Mouse (Mus musculus) embryonic stem cell, embryonic (primary cell): ENCODE results near the gene Lrig3.

Experiments
- CTCF ChIA-PET, 4 experiments: fragments of 300-600 bp in 2 of 4; fragments of 350-600 bp in 2 of 4; sonication (Branson Sonifier 250); formaldehyde crosslinking; loops; one replicate each; lab custom pipeline; 2022; ENCODE audit warnings: inconsistent platforms in 2 of 4; lab: Charles Lee
- POLR2A ChIA-PET, 4 experiments: fragments of 300-600 bp in 2 of 4; fragments of 350-600 bp in 2 of 4; sonication (Branson Sonifier 250); formaldehyde crosslinking; loops; one replicate each; lab custom pipeline; 2022; ENCODE audit warnings: antibody characterized with exemption in 4 of 4, inconsistent platforms in 1 of 4; lab: Charles Lee

The Lrig3 gene

DNA sequence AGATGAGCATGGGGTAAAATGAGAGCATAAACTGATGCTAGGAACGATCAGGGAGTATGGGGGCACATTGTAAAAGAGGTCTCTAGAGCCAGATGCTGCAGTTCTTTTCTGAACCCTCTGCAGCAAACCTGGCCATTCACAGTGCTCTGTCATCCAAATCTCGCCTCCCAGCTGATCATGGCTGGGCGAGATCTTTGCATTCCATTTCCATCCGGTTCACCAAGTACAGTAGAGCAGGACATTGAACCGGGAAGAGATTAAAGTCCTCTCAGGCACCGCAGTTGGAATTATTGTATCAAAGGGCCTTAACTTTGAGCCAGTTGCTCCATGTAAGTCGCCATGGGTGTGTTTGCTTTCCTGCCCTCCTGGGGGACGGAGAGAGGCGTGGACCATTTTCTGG lies 20.5 kb downstream of the Lrig3 start:
- CTCF ChIA-PET, result interaction anchor here in 1 of 4 experiments (1.1 kb wide), 1 partner anchor 8 kb away, joined by 3 read pairs; no protein-coding TSS in a partner anchor
- POLR2A ChIA-PET, result interaction anchor here in 1 of 4 experiments (0.9 kb wide), 1 partner anchor 185 kb away, joined by 3 read pairs; no protein-coding TSS in a partner anchor

DNA sequence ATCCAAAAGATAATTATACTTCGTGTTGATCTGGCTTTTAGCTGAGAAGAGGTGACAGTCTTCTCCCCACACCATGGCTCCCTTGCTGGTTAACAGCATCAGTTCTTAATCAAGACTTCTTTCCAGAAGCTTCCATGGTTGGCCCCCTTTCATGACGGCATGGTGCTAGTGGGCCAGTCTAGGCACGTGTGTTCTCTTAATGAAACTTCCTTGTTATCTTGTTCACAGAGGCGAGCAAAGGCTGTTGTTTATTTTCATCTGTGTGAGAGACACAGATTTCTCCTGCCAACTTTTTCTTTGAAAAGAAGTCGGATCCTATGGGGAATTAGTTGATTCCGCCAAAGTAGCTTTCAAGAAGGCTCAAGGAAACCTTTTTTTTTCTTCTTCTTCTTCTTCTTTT lies 21.3 kb downstream of the Lrig3 start:
- POLR2A ChIA-PET, result interaction anchor here in 2 of 4 experiments (1.1 to 1.6 kb wide), 2 partner anchors 22 to 47 kb away, joined by 3 read pairs; partner anchors contain the start of gene Lrig3 (in 1 of the 2)

DNA sequence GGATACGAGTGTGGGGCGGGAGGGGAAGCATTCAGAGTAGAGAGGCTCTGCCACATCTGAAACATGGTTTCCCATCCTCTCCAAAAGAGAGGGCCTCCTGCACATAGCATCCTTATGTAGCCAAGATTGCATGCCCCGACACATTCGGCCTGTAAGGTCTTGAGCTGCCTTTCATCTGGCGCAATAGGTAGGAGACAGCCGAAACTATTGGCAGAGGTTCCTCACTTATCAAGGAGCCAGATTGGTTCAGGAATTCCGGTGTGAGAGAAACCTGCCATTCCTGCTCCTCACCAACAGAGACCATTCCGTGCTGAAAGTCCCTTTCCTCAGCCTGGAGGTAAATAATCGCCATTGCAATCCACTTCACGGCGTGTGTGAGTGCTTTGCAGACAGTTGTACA lies 22.1 kb downstream of the Lrig3 start:
- ChIA-PET CTCF (interaction anchor here in 2 of 4 experiments (0.5 to 0.6 kb wide), 2 partner anchors 39 to 907 kb away, joined by 3 to 5 read pairs; no protein-coding TSS in a partner anchor), POLR2A (interaction anchor here in 3 of 4 experiments (0.8 to 1.6 kb wide), 3 partner anchors 19 to 48 kb away, joined by 3 read pairs; partner anchors contain the start of gene Lrig3 (in 1 of the 3))

More for the DNA sequence above, 21.3 kb downstream of the Lrig3 start:
- CTCF ChIA-PET, result no interaction called here

DNA sequence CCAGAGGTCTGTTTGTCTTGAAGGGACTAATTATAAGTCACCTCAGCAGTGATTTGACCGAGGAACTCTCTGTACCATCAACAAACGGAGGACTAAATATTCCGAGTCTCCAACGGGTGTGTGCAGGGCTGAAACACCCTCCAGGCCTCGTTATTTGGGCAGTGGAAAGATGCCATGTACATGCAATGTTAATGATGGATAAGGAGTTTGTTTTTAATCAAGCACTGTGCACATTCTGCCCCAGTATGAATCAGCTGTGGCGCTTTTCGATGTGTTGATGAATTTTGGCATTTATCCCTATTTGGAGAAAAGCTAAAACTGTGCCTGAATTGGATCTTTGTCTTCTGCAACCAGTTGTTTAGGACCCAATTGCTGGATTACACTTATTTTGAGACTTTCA lies 23.9 kb downstream of the Lrig3 start:
- CTCF ChIA-PET, result no interaction called here
- POLR2A ChIA-PET, result no interaction called here

GRCm38 (mm10) chr10:125990394-125990793 lies 24.4 kb downstream of the Lrig3 start:
- ChIA-PET POLR2A (no interaction called here), CTCF (no interaction called here)

- ChIA-PET POLR2A (no interaction called here), CTCF (no interaction called here)
These were observed 25.9 kb downstream of the Lrig3 start for GRCm38 (mm10) chr10:125991819-125992218.

GRCm38 (mm10) chr10:125994855-125995254 lies 28.9 kb downstream of the Lrig3 start:
- POLR2A ChIA-PET, result no interaction called here
- CTCF ChIA-PET, result interaction anchor here (0.6 to 1.4 kb wide), 6 partner anchors 9 to 1176 kb away, joined by 3 to 6 read pairs (median 3); no protein-coding TSS in a partner anchor

- POLR2A ChIA-PET, result interaction anchor here in 2 of 4 experiments (0.6 to 0.7 kb wide), 2 partner anchors 16 to 46 kb away, joined by 3 read pairs; no protein-coding TSS in a partner anchor
- CTCF ChIA-PET, result interaction anchor here in 2 of 4 experiments (0.6 to 1.4 kb wide), 2 partner anchors 194 to 208 kb away, joined by 3 to 4 read pairs; no protein-coding TSS in a partner anchor
These were observed 29.7 kb downstream of the Lrig3 start for GRCm38 (mm10) chr10:125995701-125996100.

DNA sequence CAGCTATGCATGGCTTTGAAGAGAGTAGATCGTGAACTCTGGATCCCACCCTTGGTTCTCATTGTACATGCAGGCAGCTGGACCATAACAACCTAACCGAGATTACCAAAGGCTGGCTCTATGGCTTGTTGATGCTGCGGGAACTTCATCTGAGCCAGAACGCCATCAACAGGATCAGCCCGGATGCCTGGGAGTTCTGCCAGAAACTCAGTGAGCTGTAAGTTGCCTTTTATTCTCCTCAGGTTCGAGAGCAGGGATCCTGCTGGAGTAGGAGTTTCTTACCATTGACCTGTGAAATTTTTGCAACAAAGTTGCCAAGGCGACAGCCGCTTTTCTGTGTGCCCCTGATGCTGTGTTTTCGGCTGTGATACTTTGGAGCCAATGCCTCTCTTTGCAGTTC lies 31.0 kb downstream of the Lrig3 start:
- ChIA-PET CTCF (no interaction called here), POLR2A (no interaction called here)

GRCm38 (mm10) chr10:125999561-125999960 lies 33.6 kb downstream of the Lrig3 start:
- POLR2A ChIA-PET, result no interaction called here
- CTCF ChIA-PET, result no interaction called here

DNA sequence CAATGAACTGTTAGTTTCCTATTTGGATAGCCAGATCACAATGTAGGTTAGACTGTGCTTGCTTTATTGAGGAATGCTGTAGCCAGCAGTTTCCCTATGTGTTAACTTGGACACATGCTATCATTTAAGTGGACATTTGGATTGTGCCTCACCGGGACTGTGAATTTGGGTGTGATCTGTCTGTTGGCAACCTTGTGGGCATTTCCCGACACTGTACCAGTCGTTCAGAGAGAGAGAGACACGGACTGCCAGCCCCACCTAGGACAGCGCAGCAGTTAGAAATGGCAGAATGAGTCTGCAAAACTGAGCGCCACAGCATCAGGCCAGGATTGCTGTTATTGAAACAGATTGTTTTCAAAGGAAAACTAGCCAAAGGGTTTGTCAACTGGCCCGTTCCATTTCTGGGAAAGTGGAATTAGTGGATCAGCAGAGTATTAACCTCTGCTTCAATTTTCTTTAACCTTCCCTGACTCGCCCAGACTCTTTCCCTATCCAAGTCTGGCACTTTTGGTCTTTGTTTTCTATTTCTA lies 35.0 kb downstream of the Lrig3 start:
- CTCF ChIA-PET, result no interaction called here
- POLR2A ChIA-PET, result interaction anchor here in 1 of 4 experiments (1.5 kb wide), 1 partner anchor 20 kb away, joined by 3 read pairs; no protein-coding TSS in a partner anchor

DNA sequence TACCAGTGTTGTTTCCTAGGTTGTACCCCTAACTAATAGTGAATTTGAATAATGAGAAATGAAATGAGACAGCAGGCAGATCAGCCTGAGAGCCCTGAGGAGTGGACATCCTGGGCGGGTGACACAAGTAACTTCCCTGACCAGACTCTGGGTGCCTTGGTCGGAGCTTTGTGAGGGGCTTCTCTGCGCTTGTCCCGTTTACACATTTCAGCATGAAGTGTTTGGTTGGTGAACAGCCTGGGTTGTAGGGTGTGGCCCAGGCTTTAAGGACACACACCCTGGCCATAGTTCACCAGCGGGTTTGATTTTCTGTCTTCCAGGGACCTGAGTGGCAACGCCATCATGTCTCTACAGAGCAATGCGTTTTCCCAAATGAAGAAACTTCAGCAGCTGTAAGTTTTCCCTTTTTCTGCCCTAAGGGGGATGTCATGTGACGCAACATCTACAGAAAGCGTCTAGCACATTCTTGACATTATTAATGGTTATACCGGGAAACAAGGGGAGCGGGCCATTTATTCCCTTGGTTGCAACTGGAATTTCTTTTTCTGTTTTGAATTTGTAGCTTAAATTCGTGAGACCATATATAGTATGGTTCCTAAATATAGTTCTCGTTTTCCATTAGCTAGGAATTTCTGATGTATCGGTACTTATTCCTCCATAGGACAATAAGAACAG lies 36.2 kb downstream of the Lrig3 start:
- ChIA-PET CTCF (no interaction called here), POLR2A (interaction anchor here in 1 of 4 experiments (1.5 kb wide), 1 partner anchor 22 kb away, joined by 3 read pairs; no protein-coding TSS in a partner anchor)

- ChIA-PET CTCF (no interaction called here), POLR2A (interaction anchor here in 1 of 4 experiments (1.5 kb wide), 1 partner anchor 22 kb away, joined by 3 read pairs; no protein-coding TSS in a partner anchor)
These were observed 37.0 kb downstream of the Lrig3 start for GRCm38 (mm10) chr10:126002818-126003506.

GRCm38 (mm10) chr10:126003857-126004256 lies 37.9 kb downstream of the Lrig3 start:
- CTCF ChIA-PET, result no interaction called here
- POLR2A ChIA-PET, result no interaction called here

DNA sequence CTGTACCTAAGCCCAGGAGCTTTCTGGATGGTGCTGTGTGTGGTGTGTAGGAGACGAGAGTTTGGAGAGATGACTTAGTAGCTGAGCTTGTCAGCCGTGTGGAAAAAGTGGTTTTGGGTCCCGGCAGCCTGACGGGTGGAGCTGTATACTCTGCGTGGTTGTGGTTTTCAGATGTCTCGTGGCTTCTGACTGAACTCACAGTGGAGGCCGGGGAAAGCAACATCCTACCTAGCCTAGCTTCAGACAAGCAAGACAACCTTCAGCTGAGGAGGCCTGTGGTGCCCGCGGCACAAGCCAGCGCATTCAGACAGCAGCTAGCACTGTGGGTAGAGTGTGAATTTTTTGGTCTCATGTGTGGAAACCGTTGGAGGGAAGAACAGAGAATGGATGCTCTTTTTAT lies 47.7 kb downstream of the Lrig3 start:
- CTCF ChIA-PET, result no interaction called here
- POLR2A ChIA-PET, result no interaction called here

DNA sequence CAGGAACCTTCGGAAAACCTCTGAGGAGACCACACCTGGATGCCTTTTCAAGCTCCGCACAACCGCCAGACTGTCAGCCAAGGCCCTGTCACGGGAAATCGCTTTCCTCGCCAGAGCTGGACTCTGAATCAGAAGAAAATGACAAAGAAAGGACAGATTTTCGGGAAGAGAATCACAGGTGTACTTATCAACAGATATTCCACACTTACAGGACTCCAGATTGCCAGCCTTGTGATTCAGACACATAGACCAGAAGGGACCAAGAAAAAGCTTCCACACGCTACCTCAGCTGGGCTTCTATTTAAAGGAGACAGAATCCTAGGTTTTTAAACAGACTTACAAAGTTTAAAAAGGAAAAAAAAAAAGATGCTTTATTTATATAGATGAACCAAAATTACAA lies 48.7 kb downstream of the Lrig3 start:
- POLR2A ChIA-PET, result interaction anchor here in 1 of 4 experiments (0.7 to 1.3 kb wide), 2 partner anchors 14 to 567 kb away, joined by 3 read pairs; no protein-coding TSS in a partner anchor

GRCm38 (mm10) chr10:126015644-126016043 lies 49.7 kb downstream of the Lrig3 start:
- ChIA-PET POLR2A (interaction anchor here in 1 of 4 experiments (0.7 to 1.3 kb wide), 2 partner anchors 13 to 566 kb away, joined by 3 read pairs; no protein-coding TSS in a partner anchor), CTCF (no interaction called here)

More for the DNA sequence above, 48.7 kb downstream of the Lrig3 start:
- CTCF ChIA-PET, result interaction anchor here in 1 of 4 experiments (1.0 kb wide), 1 partner anchor 226 kb away, joined by 3 read pairs; no protein-coding TSS in a partner anchor

DNA sequence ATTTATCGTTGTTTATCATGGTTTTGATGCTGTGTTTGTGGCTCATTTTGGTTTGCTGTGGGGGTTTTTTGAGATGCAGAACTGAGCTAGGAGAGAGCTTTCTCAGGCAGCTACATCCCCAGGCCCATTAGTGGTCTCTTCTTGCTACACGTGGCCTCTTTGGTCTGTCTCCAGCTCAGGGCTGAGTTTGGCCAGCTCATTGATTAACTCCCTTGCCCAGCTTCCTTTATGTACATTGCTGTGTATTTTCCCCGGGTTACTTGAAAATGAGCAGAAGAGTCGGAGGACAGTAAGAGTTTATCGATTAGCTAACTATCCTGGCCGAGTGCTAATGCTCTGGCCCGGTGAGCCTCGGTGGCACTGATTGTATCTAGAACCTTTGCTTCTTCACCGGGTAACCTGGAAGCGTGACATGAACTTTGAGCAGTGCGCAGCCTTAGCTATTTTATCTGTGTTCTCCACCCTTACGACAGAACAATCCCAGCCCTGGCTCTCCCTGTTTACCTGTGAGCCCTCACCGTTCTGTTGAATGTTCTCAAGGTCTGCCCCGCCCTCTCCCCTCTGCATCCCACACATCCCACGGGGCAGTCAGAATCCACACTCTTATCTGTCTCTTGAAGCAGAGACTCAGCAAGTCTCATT lies 53.5 kb downstream of the Lrig3 start:
- ChIA-PET POLR2A (interaction anchor here in 2 of 4 experiments (0.5 kb wide), 2 partner anchors 102 to 213 kb away, joined by 3 to 4 read pairs; no protein-coding TSS in a partner anchor), CTCF (no interaction called here)
